Mouse (Mus musculus) bone marrow macrophage, adult 2 months (primary cell): ENCODE measurements at regions not wholly inside any gene's neighbourhood (a gene's known extent, or its start where the extent isn't known, plus 50 kb on each side); places are given as distances from the start of the nearest gene placed in this dataset.

ENCODE experiments used
- CTCF ChIP-seq: IDR thresholded peaks from 2 replicates; pipeline ENCODE4 v1.5.1; 2012; ENCODE audit warnings: low read depth, mild to moderate bottlenecking, low read length, moderate library complexity
- POLR2A ChIP-seq: IDR thresholded peaks from 2 replicates; pipeline ENCODE4 v1.6.1; 2012; ENCODE audit warnings: mild to moderate bottlenecking, low read depth, low read length, borderline replicate concordance

DNA sequence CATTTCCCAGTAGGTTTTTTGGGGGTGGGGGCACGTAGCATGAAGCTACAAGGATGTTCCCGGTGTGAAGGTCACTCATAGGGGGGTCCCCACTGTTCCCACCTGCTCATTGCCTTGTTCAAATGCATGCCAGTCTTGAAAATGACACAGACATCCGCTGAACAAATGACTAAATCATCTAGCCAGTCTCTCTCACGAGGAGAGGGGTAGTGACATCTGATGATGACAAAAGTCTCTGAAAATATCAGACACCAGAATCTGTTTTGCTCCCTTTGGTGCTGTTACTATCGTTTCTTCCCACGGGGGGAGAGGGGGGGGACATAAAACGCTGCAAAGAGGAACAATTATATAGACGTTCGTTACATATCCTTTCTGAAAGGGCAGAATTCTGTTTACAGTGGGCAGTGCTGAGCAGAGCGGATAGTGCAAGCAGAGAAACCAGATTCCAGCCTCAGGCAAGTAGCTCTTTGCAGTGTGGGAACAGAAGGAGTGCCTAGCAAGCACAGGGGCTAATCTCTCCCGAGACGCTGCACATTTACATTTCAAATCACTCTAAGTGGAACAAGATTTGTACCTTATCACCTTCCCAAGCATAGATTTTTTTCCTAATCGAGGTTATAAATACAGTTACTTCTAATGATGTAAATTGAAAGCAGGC lies 234.7 kb upstream of the Slc7a11 start:
- TF ChIP-seq POLR2A (no peak), CTCF (no peak)
